Mouse (Mus musculus): ENCODE results near the gene Proser1.

Gene Proser1
- long read RNA-seq, experiment 1, partial matches to known transcripts, result 0 of 4 reads
- long read RNA-seq, experiment 1, other reads (novel, unspliced or antisense), result 0 of 4 reads
- long read RNA-seq, experiment 2, full-length matches to known transcripts, result 8 of 8 reads
- long read RNA-seq, experiment 2, partial matches to known transcripts, result 0 of 8 reads
- long read RNA-seq, experiment 2, other reads (novel, unspliced or antisense), result 0 of 8 reads

DNA sequence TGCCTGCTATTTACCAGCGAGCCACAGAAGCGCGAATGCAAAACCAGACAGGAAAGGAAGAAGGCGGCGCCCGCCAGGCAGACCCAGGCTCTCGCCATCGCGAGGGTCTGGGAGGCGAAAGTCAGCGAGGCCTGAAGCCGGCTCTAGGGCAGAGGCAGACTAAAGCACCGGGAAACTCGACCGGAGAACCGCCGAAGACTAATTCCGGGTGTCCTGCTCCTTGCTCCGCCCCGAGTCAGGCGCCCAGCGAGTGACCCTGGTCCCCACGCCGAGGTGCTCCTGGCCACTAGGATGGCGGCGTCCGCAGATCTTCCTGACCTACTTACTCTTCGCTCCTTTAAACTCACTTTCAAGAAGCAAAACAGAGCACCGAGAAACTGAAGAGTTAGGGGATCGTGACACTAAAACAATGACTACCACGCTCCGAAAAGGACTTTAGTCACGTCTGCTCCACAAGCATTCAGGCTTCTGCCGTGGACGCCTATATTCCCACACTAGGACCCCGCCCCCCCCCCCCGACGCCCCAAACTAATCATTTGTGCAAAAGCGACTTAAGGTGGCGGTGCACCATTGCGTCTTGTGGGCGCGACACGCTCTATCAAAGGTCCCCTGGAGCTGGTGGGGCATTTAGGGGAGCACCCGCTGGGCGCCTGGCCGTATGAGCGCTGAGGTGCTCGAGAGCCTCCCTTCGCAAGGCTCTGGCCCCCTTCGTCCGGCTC lies at the start of gene Proser1, which contains the start of gene Nhlrc3:
TSS of gene Proser1 (plus strand) at position 621 of the 719 bp plus-strand sequence.
TSS of gene Nhlrc3 (minus strand) at position 287 of the 719 bp plus-strand sequence.
- intact Hi-C loops (cut with DNase I), result loop anchor here (5.0 kb wide), 1 partner anchor 399 kb away; the partner anchor contains the start of gene Ufm1

DNA sequence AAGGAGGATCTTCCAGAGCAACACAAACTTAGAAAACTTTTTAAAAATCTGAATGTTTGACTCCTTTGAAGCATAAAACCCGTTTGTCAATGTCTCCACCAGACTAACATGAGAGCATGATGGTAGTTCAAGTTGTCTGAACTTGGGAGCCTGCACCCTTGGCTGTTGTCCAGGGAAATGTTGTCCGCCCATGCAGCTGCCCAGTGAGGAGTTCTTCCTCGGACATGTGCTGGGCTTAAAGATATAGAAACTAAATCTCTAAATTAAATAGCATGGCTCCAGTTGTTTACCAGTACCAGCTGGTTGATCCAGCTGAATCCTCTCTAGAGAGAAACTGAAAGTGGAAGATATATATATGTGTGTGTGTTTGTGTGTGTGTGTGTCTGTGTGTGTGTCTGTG lies 49.5 kb upstream of the Proser1 start:
- intact Hi-C loops (cut with DNase I), result no loop called here

DNA sequence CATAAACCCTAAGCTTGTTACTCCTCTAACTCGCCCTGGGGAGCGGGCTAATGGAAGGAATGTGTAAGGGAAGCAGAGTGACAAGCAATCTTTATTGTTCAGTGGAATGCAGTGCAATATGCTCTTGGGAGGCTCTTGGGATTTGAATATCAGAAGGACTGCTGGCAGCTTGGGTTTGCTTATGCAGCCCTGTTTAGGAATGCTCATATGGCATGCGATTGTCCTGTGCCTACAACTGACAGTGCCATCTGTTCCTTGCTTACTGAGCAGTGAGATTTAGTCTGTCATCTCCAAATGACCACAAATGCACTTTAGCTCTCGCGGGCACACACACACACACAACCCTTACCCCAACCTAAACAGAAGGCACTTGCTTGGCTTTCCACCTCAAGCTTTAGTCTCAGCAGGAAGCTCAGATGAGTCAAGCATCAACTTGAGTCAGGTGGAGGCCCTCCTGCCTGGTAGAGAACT lies 47.4 kb upstream of the Proser1 start:
- intact Hi-C loops (cut with DNase I), result no loop called here

DNA sequence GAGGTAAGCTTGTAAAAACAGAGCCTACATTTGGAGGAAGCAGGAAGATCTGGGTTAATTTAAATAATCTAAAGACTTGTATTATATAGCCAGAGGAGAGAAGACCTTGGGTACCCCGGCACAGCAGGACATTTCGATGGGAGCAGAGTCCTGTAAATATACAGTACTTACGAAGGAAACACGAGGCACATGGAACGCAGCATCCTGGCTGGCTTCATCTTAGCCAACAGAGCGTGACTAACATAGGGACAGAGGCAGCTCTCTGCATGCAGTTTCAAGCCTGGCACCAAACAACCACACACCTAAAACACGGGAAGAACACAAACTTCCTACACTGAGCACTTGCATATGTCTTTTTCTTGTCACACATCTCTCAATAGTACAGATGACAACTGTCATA lies 45.8 kb upstream of the Proser1 start:
- intact Hi-C loops (cut with DNase I), result no loop called here

DNA sequence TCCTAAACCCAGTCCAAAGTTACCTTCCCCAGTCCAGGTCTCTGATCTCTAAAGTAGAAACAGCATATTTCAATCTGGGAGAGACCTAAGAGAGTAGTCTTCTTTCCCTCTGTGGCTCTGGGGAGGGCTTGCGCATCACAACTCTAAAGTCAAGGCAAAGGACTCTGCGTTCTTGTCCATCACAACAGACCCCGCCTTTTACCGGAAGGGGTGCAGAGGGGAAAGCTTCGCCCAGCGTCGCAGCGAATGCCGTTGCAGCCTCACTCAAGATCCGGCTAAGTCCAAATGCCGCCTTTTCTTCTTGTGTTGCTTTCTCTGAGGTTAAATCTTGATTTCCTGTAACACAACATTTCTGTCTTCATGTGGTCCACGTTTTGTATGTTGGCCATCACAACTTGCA lies 41.8 kb upstream of the Proser1 start:
- intact Hi-C loops (cut with DNase I), result no loop called here

DNA sequence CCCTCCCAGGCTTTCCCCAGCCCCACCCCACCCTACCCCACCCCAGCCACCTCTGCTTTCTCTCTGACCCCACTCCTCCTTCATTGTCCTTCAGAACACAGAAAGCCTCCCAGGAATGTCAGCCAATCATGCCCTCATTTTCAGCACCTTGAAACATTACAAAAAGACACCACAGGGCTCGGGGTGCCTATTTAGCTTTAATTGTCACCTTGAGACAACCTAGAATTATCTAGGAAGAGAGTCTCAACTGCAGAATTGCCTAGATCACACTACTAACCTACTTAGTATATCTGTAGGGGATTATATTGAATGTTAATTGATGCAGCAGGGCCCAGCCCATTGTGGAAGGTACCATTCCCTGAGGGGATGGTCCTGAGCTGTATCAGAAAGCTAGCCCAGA lies 40.8 kb upstream of the Proser1 start:
- intact Hi-C loops (cut with DNase I), result no loop called here

DNA sequence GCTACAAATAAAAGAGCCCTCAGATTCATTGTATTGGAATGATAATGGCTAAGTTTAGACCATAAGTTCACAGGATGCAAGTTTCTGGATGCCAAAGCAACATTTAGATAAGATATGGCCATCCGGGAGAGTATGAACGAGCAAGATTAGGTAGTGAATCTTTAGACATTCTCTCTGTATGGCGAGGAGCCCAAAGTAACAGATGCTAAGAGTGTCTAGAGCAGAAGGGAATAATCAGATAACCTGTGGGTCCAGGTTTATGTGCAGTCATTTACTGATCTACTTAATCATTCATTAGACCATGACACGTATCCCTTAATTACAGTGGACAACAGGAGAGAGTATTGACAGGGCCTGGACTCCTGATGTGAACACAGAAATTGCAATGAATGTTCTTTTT lies 39.9 kb upstream of the Proser1 start:
- intact Hi-C loops (cut with DNase I), result no loop called here

DNA sequence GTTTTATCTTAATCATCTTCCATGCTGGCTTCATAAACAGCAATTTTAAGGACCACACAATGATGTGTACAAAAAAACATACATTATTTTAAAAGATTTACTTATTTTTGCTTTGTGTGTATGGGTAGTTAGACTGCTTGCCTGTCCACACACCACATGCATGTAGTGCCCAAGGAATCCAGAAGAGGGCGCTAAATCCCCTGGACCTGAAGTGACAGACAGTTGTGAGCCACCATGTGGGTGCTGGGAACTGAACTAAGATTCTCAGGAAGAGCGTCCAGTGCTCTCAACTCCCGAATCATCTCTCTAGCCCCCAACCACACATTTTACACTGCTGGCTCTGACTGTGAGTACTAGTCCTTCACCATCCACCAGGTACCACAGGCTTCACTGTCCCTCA lies 28.9 kb upstream of the Proser1 start:
- intact Hi-C loops (cut with DNase I), result no loop called here

DNA sequence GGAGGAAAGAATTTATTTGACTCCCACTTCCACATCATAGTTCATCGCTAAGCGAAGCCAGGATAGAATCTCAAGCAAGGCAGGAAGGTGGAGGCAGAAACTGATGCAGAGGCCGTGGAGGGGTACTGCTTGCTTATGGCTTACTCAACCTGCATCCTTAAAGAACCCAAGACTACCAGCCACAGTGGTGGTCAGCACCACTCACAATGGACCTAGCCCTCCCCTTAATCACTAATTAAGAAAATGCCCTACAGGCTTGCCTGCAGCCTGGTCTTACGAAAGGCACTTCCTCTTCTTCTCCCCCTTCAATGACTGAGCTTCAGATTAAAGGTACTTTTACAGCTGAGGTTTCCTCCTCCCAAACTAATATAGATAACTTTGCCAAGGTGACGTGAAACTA lies 26.9 kb upstream of the Proser1 start:
- intact Hi-C loops (cut with DNase I), result no loop called here

DNA sequence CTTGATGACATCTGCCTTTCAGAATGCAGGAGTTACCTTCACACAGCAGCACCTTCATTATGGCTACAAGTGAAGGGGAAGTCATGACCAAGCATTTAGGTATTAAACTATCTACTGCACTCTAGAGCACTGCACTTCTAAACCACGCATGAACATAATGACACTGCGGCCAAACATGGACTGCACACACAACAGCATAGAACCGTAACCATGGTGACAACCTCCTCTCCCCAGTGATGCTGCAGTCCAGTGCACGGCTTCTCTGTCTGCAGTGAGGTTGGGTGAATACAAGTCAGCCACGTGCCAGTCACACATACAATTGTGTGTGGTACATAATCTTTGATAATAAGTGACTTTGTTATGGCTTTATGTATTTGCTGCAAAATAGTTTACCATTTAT lies 17.9 kb upstream of the Proser1 start:
- intact Hi-C loops (cut with DNase I), result loop anchor here (10.0 kb wide), 1 partner anchor 201 kb away; no protein-coding TSS in a partner anchor

DNA sequence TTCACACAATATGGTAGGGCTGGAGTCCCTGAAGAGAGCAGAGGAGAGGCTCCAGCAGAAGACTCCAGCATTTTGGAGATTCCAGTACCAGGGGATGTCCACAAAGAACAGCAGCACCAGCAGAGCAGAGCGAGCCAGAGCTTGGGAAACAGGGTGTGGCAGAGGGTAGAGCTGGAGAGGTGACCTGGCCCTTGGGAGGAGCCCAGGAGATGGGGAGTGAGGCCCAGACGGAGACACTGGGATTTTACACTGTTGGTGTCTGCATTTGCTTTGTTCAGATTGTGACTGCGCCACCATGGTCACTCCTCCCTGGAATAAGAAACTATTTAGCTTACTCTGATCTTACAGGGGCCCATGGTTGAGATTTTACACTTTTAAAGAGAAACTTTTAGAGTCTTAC lies 16.7 kb upstream of the Proser1 start:
- intact Hi-C loops (cut with DNase I), result loop anchor here (10.0 kb wide), 1 partner anchor 202 kb away; no protein-coding TSS in a partner anchor

DNA sequence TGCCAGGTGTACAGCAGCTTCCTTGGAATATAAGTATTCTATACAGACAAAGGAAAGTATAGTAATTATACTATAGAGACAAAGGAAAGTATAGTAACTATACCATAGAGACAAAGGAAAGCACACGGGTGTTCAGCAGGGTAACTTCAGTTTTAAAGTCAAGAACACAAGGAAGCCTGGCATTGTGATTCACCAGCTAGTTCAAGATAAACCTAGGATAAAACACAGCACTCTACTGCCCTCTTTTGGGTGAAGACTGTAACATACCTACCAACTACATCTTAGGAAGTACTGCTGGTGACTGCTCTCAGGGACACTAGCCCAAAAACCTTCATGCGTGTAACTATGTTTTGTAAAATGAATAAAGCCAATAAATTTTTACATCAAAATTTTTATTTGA lies 15.3 kb upstream of the Proser1 start:
- intact Hi-C loops (cut with DNase I), result loop anchor here (2.0 to 10.0 kb wide), 2 partner anchors 203 to 419 kb away; no protein-coding TSS in a partner anchor

DNA sequence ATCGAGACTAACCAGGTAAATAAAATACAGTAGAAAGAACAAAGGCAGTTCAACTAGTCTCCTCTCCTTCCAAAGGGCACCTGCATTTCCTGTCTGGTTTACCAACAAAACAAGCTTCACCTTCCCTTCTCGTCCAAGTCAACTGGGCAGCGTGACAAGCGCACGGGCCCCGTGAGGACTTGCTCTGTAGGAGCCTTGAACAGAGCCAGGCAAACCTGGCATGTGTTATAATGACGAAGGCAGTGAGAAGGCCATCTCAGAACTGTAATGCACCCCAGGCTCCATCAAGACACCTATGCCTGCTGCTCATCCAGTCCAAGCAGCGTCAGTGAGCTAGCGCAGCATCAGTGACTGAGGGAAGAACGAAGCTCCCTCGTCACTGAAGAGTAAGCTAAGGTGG lies 12.8 kb upstream of the Proser1 start:
- intact Hi-C loops (cut with DNase I), result no loop called here

DNA sequence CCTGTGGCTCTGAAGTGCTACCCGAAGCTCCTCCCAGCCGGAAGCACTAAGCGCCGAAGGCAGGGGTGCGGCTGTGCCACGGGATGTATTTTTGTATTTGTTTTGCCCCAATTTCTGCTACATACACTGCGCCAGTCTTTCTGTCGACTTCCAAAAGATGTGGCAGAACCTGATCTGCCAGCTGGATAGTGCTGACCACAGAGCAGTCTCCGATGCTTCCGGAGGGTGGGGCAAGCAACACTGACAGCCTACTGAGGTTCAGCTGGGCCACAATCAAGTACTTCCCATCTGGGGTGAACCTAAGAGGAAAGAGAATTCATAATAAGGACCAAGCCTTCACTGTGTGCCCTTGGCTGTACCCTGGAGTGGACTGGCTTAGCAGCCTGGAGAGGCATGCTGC lies 11.1 kb upstream of the Proser1 start:
- intact Hi-C loops (cut with DNase I), result no loop called here

DNA sequence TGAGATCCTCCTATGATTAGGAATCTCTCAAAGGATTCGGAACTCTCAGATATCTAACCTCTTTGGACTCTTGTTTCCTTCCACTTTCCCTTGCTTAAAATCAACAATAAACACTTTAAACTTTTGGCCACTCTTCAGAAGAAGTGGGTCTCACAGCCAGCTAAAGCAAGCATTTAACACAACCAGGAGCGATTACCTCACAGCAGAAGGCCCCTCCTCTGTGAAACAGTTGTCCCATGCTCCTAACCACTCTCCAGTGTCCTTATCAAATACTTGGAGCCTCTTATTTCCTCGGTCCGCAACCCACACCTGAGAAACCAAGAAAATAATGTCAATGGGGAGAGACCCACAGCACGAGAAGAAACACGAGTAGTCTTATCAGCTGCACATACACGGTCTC lies 10.1 kb upstream of the Proser1 start:
- intact Hi-C loops (cut with DNase I), result no loop called here

DNA sequence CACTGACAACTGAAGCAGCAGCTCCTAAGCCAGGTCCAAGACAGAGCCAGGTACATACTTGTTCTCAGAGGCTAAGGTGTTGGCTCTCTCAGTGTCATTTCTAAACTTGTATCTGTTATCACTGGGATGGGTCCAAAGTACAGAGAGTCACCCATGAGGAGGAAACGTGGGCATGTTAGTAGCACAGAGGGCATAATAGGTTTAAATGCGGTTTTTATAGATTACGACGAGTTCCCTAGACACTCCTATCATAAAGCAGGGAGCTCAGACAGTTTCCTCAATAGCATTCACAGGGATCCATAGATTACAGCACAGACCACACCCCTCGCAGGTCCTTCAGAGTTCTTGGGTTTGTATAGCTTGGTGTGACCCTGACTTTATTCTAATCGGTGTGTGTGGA lies 9.5 kb upstream of the Proser1 start:
- intact Hi-C loops (cut with DNase I), result no loop called here

DNA sequence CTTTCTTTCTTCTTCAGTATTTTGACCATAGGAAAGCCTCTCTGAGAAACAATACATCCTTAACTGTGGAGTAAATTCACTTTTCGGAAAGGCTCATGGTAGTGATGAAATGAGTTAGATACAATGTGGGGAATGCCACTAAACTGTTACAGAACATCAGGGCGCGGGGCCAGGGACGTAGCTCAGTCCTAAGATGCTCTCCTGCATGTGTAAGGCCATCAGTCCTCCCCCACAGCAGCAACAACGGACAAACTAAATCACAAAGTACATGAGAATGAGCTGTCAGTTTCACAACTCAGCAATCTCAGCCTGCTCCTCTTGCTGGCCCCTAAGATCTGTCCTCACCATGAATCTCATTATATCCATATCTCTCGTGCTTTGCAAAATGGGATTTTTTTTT lies 8.9 kb upstream of the Proser1 start:
- intact Hi-C loops (cut with DNase I), result no loop called here

DNA sequence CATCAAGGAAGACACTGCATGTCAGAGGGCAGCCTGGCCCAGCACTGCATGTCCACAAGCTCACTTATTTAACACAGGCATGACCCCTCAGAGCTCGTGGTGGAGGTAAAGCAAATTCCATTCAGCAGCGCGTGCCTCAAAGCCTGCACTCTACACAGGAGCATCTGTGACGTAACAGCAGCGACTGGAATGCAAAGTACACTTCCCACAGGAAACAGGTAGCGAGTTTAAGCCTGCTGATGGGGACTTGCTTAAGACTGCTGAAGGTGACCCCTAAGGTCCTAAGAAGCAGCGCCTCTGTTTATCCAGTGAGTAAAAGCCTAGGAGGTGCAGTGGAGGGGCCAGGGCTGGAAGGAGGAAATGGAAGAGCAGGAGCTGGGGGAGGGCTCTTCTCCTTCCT lies 8.5 kb upstream of the Proser1 start:
- intact Hi-C loops (cut with DNase I), result no loop called here

DNA sequence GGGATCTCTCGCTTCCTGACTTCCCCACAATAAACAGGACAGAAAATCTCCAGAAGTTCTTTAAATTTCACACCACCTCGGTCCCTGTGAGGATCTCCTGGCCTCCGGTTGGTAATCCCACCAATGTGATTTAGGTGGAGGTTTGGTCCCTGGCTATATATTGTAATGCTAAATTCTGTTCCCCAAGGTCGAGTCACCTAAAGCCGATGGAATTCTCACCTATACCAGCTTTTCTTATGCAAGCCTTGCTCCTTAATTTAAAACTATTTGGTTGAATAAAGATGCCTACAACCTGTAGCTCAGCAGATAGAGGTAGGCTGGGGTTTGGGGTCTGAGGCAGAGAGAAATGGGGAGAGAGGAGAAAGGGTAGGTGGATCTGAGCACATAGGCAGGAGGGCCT lies 5.7 kb upstream of the Proser1 start:
- intact Hi-C loops (cut with DNase I), result no loop called here

DNA sequence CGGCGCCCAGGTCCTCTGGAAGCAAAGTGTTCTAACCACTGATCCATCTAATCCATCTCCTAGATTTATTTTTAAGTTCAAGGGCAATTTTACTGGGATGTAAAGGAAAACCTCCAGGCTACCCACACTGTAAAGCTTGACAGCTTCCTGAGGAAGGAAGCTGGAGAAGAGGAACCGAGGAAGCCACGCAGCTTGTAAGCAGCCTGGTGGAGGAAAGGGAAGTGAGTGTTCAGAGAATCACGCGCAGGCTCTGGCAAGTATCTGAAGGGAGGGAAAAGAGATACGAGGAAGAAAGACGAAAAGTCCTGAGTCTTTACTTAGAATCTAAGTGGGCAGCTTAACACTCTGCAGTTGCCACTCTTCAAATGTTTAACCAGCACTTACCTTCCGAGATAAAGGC lies 3.4 kb upstream of the Proser1 start:
- intact Hi-C loops (cut with DNase I), result loop anchor here (5.0 kb wide), 1 partner anchor 402 kb away; the partner anchor contains the start of gene Ufm1

DNA sequence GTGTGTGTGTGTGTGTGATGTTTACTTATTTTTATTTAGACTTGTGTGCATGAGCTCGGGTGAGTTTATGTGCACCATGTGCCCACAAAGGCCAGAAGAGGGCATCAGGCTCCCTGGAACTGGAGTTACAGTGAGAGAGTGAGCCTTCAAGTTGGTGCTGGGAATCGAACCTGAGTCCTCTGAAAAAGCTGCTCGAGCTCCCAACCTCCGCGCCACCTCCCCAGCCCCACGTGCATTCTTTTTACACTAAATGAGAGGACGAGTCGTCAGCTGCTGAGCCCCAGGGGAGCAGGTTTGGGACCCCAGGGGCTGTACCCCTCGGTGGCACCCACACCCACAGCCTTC lies 793 bp upstream of the Proser1 start:
- intact Hi-C loops (cut with DNase I), result loop anchor here (5.0 kb wide), 1 partner anchor 400 kb away; the partner anchor contains the start of gene Ufm1

DNA sequence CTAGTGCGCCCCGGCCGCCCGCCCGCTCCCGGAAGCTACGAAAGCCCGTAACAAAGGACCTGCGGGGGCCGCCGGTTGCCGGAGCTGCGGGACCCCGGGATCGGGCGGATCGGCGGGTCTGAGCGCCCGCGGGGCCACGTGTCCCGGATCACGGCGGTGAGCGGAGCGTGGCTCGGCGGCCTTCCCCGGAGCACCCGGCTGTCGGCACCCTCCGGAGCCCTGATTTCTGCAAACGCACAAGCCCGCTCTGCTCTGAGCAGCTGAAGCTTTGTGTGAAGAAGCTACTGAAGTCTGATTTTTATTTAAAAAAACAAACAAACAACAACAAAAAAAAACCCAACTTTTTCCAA lies 274 bp downstream of the Proser1 start:
- intact Hi-C loops (cut with DNase I), result loop anchor here (5.0 kb wide), 1 partner anchor 399 kb away; the partner anchor contains the start of gene Ufm1

Measured in adrenal gland (tissue).